Mouse (Mus musculus) 3T3-L1 (cell line): ENCODE measurements around the gene Mrgpra4.

ENCODE experiments used
- DNase-seq: peaks from one replicate; pipeline ENCODE4 v3.0.0-alpha.2; 2015; ENCODE audit warnings: low read depth, low spot score

The Mrgpra4 gene

DNA sequence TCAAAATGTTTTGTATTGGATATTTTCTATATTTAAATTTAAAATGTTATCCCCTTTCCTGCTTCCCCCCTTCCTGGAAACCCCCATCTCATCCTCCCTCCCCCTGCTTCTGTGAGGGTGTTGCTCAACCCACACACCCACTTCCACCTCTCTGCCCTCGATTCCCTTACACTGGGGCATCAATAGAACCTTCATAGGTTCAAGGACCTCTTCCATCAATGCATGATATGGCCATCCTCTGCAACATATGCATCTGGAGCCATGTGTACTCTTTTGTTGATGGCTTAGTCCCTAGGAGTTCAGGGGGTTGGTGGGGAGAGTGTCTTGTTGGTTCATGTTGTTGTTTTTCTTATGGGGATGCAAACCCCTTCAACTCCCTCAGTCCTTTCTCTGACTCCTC lies at the start of gene Mrgpra4:
Gene Mrgpra4, minus strand, starts transcription at position 101 of the 400 bp plus-strand sequence.
- DNase-seq = no peak

- no peak for DNase-seq
Measured at GRCm38 (mm10) chr7:48027497-48027896, 45.6 kb upstream of the Mrgpra4 start, which contains the start of gene Mrgprx1. TSS of gene Mrgprx1 (minus strand) at chr7:48027597.

GRCm38 (mm10) chr7:48017874-48018273 lies 36.0 kb upstream of the Mrgpra4 start:
- no peak for DNase-seq

- no peak for DNase-seq
Measured at GRCm38 (mm10) chr7:47995689-47996088, 13.8 kb upstream of the Mrgpra4 start.

GRCm38 (mm10) chr7:47986752-47987151 lies 4.9 kb upstream of the Mrgpra4 start:
- DNase-seq = no peak
